Mouse (Mus musculus) lung, adult 2 months (tissue): ENCODE results near the gene Gm49450. TPM values are rescaled to one million over a fixed set of nuclear protein-coding genes. Genes with fewer than 3 reads are reported as not detected.
A peak's percentile ranks its signal among the peaks of the same experiment; 100 is the strongest.
"Not testable (repeated sequence)": the region's sequence is repeated elsewhere in the genome, so short reads cannot be mapped to it uniquely, and the experiment has no call there.

Experiments used
- DNase-seq: peaks from one replicate; pipeline ENCODE4 v3.0.0; 2022
- H3K4me1 ChIP-seq: fragments of 200-500 bp; 2 replicates; pipeline ENCODE4 v1.6.1; 2011; ENCODE audit warnings: low read length; ENCODE audit not compliant: control insufficient read depth, insufficient read depth
- H3K4me3 ChIP-seq: fragments of 200-500 bp; replicated peaks from 2 replicates; pipeline ENCODE3; 2011; ENCODE audit warnings: low read depth, mild to moderate bottlenecking, control low read depth, low read length; ENCODE audit errors: extremely low read depth
- CTCF ChIP-seq: fragments of 200-500 bp; IDR thresholded peaks from 2 replicates; pipeline ENCODE4 v1.5.1; 2011; ENCODE audit warnings: mild to moderate bottlenecking, low read length, control low read depth; ENCODE audit not compliant: insufficient read depth
- POLR2A ChIP-seq: fragments of 200-500 bp; IDR thresholded peaks from 2 replicates; pipeline ENCODE4 v1.6.1; 2011; ENCODE audit warnings: low read depth, mild to moderate bottlenecking, control low read depth, low read length, borderline replicate concordance; ENCODE audit errors: extremely low read depth
- WGBS: fragments of 180-500 bp; shearing (Covaris S2); methylation state at CpG from one replicate; pipeline ENCODE4 v1.1.7; 2018; 5-methylcytosine and 5-hydroxymethylcytosine counted together
- polyA plus RNA-seq: library from polyadenylated mRNA; depleted of rRNA; stranded (reverse); fragments of >200 nt; gene quantifications from 2 replicates; pipeline ENCODE4 v1.2.3, GENCODE M21; 2012

Gene Gm49450
- polyA plus RNA-seq, 1 experiment: 0.17 TPM

DNA sequence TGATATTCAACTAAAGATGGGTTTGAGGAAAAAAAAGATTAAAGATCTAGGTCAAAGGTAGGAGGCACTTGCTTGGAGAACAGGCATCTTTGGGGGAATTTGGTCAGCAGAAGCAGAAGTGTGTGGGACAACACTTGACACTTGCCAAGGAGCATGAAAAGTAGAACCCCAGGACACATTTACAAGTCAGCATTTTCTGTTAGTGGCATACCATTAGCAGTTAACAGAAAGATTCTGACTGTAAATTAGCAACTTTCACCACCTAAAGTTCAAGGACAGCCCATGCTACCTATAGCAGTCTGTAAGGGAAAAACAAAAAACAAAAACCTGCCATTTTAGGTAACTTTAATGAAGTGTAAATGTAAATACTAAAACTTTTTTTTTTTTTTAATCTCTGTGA, 5.0 kb downstream of the Gm49450 start:
- no peak for DNase-seq
- TF ChIP-seq POLR2A (no peak), CTCF (no peak)
- Histone ChIP-seq H3K4me1 (peaks cover 3% of the 10 kb centered on the region), H3K4me3 (no peak overlapping the region)

DNA sequence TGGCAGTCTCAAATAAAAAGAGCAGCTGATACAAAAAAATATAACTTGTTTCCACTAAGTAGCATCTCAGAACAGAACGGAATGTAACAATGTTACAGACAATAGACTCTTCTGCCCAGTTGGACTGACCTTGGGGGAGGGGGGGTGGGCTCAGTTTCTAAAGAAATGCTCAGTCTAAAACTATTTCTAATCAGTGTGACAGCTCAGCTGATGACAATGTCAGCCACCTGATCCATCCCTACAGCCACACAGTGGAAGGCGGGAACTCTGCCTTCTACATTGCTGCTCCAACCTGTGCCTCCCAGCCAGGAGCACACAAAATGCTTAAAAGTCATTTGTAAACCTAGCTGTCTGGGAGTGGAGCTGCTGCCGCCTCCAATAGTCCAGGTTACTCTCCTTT, 5.5 kb downstream of the Gm49450 start:
- 55% methylated on average over 3 of the region's 3 CpGs for WGBS
- no peak for DNase-seq
- Histone ChIP-seq H3K4me3 (no peak overlapping the region), H3K4me1 (peaks cover 3% of the 10 kb centered on the region)
- TF ChIP-seq POLR2A: no peak
- no peak for TF ChIP-seq CTCF

DNA sequence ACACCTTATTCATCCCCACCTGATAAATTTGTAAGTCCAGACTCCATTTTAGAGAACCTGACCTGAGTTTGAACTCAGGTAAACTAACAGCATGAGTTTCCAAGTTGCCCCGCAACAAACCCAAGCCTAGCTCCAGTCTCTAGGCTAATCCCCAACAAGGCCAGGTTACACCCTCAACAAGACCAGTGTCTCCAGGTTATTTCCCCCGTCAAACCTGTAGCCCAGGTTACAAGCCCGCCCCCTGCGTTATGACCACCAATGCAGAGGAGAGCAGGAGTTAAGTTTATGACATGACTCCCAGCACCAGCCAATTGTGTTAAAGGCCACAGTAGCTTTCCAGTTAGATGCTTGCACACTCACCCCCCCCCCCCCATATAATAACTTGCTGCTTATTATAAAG, 10.2 kb downstream of the Gm49450 start:
- no peak for TF ChIP-seq CTCF
- no peak for TF ChIP-seq POLR2A
- DNase-seq: no peak
- Histone ChIP-seq H3K4me3 (no peak overlapping the region), H3K4me1 (no peaks in the 10 kb centered on the region)
- 78% methylated on average over 4 of the region's 4 CpGs for WGBS

DNA sequence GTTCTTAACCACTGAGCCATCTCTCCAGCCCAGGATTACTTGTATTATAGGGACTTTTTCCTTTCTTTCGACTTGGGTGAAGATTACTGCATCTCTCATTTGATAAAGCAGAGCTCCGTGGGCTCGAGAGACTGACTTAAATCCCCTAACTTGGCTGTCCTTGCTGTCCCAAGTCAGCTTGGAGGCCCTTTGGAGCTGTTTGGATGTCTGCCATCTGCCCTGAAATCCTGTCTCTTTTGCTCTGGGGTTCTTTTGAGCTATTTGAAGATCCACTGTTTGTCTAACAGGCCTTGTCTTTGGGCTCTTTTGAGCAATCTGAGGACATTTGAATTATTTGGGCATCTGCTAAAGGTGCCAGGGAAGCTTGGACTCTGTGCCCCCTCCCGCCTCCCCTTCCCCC, 11.3 kb downstream of the Gm49450 start:
- Histone ChIP-seq H3K4me3 (no peak overlapping the region), H3K4me1 (no peaks in the 10 kb centered on the region)
- WGBS: 78% methylated on average over 4 of the region's 4 CpGs
- TF ChIP-seq CTCF: no peak
- TF ChIP-seq POLR2A: no peak
- no peak for DNase-seq

DNA sequence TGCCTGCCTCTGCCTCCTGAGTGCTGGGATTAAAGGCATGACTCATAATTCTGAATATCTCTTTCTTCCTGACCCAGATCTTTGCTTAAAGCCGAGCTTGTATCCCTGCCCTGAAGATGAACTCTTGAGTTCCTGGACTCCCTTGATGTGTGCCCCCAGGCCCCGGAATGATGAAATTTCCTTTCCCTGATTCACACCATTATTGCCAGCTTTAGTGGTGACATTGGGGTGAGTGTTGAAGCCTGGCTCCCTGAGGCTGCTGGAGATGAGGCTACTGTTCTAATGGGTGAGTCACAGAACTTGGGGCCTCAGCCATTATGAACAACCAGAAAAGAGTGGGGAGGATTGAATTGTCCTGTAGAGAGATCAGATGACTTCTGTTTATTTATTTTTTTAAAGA, 11.8 kb downstream of the Gm49450 start:
- TF ChIP-seq POLR2A: no peak
- TF ChIP-seq CTCF: no peak
- WGBS: 50% methylated on average over 2 of the region's 2 CpGs
- no peak for DNase-seq

DNA sequence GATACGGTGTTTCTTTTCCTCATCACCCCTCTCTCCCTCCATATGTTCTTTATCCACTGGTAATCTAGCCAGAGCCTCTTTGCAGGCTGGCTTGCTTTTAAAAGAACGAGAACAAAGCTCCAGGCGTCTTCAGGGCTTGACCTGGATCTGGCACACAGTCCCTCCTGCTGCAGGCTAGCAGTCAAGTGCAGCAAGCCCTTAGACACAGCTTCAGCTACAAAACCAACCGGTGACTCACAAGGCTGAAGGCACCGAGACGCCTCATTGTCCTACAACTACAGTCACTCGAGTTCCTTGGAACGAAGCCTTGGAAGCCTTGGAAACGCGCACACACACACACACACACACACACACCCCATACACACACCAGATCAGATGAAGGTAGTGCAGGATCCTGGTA, 12.5 kb downstream of the Gm49450 start:
- Histone ChIP-seq H3K4me3 (no peak overlapping the region), H3K4me1 (no peaks in the 10 kb centered on the region)
- no peak for DNase-seq
- 64% methylated on average over 10 of the region's 10 CpGs for WGBS
- no peak for TF ChIP-seq CTCF
- no peak for TF ChIP-seq POLR2A

More for the DNA sequence above, 11.8 kb downstream of the Gm49450 start:
- Histone ChIP-seq H3K4me1 (no peaks in the 10 kb centered on the region), H3K4me3 (no peak overlapping the region)

DNA sequence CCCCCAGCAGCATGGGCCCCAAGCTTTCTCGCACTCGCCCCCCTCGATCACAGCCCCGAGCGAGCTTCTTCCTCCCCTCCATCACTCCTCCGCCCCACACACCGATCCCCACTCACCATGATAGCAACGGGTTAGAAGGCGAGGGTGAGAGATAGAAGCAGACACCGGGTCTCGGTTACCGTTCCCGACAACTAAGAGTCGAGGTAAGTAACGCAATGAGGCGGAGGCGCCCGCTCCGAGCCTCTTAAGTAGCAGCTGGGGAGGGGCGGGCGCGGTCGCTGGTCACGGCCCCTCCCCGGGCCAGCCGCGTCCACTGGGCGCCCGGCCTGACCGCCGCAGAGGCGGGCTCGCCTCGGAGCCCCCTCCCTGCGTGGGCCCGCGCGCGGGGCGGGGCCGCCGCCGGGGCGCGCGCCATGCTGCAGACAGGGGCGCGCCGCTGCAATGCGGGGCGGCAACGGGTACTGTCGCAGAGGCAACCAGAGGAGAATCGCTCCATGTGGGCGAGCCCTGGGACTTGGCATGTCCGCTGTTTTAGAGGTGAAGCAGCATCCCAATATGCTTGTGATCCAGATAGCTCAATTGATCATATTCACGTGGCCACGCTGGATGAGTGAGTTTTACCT, 19.0 kb downstream of the Gm49450 start, which contains the start of gene Tuba1b:
Gene Tuba1b (minus strand): TSS at position 349 of the 623 bp plus-strand sequence.
- under 1% methylated on average over 58 of the region's 58 CpGs for WGBS
- DNase-seq: peak; percentile 90

DNA sequence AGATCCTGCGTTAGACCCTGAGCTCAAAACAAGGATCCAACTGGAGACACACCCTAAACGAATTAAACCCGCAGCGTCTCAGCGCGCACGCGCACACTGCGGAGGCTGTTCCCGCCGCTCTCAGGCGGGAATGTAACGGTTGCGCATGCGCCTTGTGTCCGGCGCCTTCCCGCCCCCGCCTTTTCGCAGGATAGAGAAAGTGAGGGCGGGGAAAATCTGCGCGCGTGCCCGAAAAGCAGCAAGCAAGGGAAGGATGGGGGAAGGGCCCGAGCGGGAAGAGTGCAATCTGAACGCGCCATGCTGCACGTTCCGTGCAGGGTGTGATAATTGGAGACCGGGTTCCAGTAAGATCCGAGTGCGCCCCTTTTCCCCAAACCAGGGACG, 19.5 kb downstream of the Gm49450 start:
- TF ChIP-seq POLR2A (no peak), CTCF (no peak)
- WGBS: under 1% methylated on average over 35 of the region's 35 CpGs
- peak; percentile 88 for DNase-seq
- Histone ChIP-seq H3K4me3 (peak overlapping the region; percentile 84), H3K4me1 (peaks cover 4% of the 10 kb centered on the region)

More for the DNA sequence above, 19.0 kb downstream of the Gm49450 start, which contains the start of gene Tuba1b:
- TF ChIP-seq CTCF: no peak
- TF ChIP-seq POLR2A: peak; percentile 90
- peak within 1 kb of the TSS; percentile 96 for H3K4me3 ChIP-seq
- peaks cover 4% of the 10 kb centered on the region for H3K4me1 ChIP-seq

DNA sequence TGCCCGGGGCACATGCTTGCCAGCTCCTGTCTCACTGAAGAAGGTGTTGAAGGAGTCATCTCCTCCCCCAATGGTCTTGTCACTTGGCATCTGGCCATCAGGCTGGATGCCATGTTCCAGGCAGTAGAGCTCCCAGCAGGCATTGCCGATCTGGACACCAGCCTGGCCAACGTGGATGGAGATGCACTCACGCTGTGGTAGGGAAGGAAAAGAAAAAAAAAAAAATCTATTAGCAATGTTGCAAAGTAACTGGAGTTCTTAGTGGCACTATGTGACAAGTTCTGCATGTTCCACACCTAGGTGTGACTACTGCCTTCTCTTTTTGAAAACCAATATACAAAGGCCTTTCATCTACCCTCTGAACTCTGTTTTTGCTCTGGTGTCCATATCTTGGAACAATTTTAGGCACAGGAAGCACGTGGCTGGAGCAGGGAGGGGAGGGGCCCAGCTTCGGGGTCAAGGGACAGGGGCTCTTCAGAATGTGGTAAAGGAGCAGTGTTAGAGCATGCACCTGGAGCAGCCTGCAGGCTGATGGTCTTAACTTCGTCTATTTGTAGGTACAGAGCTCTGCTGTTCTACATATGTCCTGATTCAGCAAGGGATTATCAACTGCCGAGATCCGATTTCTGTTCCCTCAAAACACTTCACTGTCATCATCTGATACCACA, 20.2 kb downstream of the Gm49450 start:
- DNase-seq, H3K4me1 ChIP-seq: not testable (repeated sequence)
- H3K4me3 ChIP-seq: peak overlapping the region; percentile 84
- 3% methylated on average over 8 of the region's 9 CpGs for WGBS

DNA sequence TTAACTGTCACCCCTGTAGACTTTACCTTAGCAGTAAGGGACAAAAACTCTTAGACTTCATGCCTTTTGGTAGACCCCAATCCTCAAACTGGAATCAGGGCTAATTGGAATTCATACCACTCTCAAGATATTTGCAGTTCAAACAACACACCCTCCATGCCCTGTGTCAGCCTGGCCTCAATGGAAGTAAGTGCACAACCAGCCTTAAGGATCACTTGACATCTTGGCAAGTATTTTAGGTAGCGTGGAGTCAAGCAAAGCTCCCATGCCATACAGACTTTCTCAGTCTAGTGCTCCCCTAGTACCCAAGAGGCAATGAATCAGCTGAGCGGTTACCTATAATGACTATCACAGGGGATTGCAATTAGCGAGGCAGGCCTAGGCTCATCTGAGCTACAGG, 22.4 kb downstream of the Gm49450 start:
- Histone ChIP-seq H3K4me1 (peaks cover 6% of the 10 kb centered on the region), H3K4me3 (no peak overlapping the region)
- WGBS: 64% methylated on average over 3 of the region's 3 CpGs
- TF ChIP-seq POLR2A (no peak), CTCF (no peak)
- DNase-seq: no peak
